Mouse (Mus musculus): ENCODE data around the gene Cfap157.

Gene Cfap157

DNA sequence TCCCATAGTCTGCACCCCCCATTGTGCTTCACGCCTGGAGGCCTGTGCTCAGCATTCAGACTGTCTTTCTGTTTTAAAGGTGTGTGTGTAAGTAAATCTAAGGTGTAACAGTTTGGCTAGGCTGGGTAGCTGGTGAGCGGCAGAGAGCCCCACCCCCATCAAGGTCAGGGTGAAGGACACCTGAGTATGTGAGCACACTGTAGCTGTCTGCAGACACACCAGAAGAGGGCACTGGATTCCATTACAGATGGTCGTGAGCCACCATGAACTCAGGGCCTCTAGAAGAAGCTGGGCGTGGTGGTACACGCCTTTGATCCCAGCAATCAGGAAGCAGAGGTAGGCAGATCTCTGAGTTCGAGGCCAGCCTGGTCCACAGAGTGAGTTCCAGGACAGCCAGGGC is 2.5 kb downstream of the Cfap157 start:
- DNase-seq (ENCODE audit: low spot score in 2 of 2) = no peak

DNA sequence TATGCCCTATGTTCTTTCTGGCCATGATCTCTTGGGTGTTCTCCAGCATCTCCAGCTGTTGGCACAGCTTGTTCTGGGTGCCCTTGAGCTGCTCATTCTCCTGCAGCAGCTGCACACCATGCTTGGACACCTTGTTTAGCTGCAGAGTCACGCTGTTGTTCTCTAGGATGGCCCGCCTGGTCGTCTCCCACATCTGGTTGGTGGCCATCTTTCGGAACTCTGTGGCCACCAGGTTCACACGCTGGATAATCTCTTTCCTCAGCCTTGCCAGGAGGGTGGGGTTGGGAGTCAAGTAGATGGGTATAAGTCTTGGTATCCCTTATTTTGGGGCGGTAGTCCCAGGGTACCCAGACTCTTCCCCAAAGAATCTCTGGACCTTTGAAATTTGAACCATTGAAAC is 4.5 kb downstream of the Cfap157 start:
- DNase-seq (ENCODE audit: low spot score in 2 of 2) = no peak

GRCm38 (mm10) chr2:32779131-32779530 is 5.1 kb downstream of the Cfap157 start:
- peak; percentile 29 to 69 for DNase-seq (ENCODE audit: low spot score in 2 of 2)

DNA sequence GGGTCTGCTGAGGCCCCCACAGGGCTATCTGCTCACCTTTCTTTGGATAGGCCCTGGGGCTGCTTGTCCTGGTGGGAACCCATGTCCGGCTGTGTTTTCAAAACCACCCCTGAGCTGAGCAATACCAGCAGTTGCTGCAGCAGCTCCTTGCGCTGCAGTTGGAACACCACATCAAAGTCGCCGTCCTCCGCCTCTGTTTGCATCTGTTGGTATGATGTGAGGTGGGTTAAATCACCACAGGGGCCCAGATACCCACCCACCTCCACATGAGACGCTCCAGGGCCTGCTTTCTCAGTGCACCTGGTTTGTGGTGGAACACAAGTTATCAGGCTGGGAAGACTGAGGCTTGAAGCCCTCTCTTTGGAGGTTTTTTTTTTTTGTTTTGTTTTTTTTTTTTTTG is 6.1 kb downstream of the Cfap157 start:
- no peak for DNase-seq (ENCODE audit: low spot score in 2 of 2)

DNA sequence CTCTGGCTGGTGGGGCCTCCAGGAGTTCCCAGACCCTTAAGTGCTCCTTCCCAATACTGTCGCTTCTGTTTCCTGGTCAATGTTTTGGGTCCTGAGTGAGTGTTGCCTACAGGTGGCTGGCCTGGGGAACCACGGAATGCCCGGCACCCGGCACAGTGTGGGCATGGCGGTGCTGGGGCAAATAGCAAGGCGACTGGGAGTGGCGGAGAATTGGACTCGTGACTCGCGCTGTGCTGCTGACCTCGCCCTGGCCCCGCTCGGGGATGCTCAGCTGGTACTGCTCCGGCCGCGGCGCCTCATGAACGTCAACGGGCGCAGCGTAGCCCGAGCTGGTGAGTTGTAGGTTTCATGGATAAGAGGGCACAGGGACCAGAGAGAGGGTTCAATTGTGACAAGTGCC is 8.0 kb downstream of the Cfap157 start:
- DNase-seq (ENCODE audit: low spot score in 2 of 2) = peak in 1 of 2 experiments; percentile 45

DNA sequence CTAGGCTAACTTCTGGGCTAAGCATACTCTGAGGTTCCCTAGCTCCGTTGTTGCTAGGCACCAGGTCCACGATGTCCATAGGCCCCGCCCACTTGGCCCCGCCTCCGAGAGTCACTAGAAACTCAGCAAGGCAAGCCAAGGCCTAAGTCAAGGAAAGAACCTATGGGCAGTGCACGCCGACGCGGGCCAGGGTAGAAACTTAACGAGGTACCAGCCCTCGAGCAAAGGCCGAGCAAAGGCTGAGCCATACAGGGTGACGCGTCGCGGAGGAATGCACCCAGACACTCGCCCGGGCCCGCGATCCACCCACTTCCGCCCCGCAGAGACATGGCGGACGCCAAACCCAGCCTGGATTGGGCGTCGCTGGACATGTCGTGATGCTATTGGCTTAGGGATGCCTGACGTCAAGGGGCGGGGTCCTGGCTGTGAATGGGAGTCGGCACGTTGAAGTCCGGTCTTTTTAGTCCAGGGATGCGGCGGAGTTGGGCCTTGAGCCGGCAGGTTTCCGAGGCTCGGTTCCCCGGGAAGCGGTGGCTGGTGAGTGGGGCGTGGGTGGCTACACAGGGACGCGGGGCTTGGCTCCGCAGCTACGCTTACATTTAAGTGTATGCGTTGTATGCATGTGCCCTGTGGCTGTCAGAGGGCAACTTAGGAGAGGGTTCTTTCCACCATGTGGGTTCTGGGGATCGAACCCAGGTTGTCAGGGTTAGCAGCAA is 8.7 kb downstream of the Cfap157 start, which contains the start of the genes Ttc16 and Ptrh1:
Gene Ttc16, minus strand, starts transcription at position 275 of the 716 bp plus-strand sequence.
Gene Ptrh1, plus strand, starts transcription at position 428 of the 716 bp plus-strand sequence.
- peak; percentile 92 to 98 for DNase-seq (ENCODE audit: low spot score in 2 of 2)

DNA sequence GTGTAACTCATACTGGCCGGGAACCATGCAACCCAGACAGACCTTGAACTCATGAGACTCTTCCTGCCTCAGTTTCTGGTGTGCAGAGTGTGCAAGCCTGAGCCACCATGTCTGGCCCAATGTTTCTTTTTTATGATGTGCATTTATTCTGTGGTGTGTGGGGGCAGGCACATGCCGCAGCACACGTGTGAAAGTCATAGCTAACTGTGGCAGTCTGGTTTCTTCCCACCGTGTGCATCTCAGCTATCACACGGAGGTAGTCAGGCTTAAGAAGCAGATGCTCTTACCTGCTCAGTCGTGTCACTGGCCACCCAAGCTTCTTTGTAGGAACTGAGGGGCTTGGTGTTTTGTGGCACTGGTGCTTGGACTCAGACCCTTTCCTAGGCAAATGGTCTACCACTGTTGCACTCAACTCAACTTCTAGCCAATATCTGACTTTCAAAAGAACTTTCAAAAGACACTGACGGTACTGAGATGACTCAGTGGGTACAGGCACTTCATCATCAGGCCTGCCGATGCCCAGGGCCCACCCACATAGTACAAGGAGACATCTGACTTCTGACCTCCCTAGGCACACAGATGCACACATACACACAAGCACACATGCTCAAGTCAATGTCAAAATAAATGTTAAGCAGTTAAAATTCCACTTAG is 11.5 kb downstream of the Cfap157 start:
- no peak for DNase-seq (ENCODE audit: low spot score in 2 of 2)

DNA sequence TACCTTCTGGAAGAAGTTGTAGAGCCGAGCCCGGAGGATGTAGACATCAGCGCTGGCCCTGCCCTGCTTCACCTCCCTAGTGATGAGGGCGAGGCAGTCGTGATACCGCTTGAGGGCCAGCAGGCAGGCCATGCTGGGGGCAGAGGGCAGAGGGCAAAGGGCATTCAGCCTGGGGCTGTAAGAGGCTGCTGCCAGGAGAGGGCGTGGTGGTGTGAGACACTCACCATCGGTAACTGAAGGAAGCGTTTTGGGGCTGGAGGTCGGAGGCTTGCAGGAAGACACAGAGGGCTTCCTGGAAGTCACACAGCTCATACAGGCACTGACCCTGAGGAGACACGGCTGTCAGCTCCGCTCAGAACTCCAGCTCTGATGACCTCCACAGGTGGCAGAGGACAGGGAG is 12.3 kb downstream of the Cfap157 start:
- no peak for DNase-seq (ENCODE audit: low spot score in 2 of 2)

DNA sequence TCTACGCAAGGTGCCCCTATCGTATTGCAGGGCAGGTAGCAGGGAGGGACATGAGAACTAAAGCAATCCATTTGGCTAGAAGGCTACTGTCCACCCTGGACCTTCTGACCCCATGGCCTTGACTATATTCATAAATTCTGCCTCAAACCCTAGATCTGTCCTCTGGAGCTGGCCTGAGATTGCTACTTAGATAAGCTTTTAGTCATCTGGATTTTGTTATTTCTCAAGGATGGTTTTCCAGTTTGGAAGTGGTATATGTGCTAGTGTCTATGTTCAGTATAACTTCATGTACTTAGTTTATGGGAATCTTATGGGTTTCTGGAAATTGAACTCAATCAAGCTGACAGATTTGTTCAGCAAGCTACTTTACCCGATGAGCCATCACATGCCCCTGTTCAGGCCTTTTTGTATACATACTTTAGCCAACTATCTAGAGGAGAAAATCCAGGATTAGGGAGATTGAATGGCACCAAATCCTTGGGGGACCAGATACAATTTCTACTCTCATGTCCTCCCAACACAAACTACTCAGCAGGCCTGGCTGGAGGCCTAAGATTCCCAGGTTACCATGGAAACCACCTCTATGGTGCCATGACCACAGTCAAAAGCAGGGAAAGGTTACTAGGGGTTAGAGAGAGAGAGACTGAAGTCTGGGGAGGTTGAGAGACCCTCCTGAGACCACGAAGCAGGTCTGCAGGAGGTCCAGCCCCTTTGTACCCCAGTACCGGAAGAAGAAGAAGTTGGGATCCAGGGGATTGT is 14.7 kb downstream of the Cfap157 start:
- DNase-seq (ENCODE audit: low spot score in 2 of 2) = no peak

GRCm38 (mm10) chr2:32768661-32769285 is 15.5 kb downstream of the Cfap157 start:
- peak in 1 of 2 experiments; percentile 50 for DNase-seq (ENCODE audit: low spot score in 2 of 2)

- DNase-seq (ENCODE audit: low spot score in 2 of 2) = no peak
These were observed 17.0 kb downstream of the Cfap157 start for GRCm38 (mm10) chr2:32767241-32767640.

DNA sequence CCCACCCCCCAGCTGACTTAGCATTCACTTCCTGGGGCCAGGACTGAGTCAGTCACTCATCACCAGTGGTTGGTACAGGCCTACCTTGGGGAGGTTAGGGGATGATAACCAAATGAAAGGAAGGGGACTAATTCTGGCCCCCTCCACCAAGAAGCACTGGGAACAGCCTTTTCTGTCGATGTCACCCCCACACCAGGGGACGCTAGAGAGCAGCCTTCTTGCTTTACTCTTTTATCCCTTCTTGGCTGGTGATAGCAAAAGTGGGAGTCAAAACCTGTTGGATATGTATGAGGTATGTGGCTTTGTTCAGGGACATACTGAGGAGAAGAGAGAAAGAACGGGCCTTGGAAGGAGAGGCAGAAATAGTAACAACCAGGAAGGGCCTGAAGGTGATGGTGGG is 20.9 kb downstream of the Cfap157 start:
- no peak for DNase-seq (ENCODE audit: low spot score in 2 of 2)

- DNase-seq (ENCODE audit: low spot score in 2 of 2) = no peak
These were observed 22.4 kb downstream of the Cfap157 start for GRCm38 (mm10) chr2:32761859-32762258.

- no peak for DNase-seq (ENCODE audit: low spot score in 2 of 2)
These were observed 22.9 kb downstream of the Cfap157 start for GRCm38 (mm10) chr2:32761361-32761760.

DNA sequence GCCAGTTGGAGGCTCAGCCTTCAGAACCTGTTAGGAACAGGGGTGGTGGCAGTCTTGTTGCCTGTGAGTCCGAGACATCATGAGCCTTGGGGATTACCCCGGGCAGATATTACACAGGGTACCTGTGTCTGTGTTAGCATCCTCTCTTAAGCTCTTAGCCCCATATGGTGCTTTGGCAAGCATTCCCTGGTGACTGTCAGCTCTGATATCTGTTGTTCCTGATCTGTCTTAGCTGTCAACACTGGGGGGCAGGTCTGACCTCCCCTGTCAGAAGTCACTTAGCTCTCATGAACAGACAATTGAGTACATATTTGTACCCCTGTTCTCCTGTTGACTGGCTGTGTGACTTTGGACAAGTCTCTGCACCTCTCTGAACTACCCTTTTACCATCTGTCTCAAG is 25.2 kb downstream of the Cfap157 start:
- DNase-seq (ENCODE audit: low spot score in 2 of 2) = no peak

GRCm38 (mm10) chr2:32758503-32758902 is 25.7 kb downstream of the Cfap157 start:
- DNase-seq (ENCODE audit: low spot score in 2 of 2) = no peak

DNA sequence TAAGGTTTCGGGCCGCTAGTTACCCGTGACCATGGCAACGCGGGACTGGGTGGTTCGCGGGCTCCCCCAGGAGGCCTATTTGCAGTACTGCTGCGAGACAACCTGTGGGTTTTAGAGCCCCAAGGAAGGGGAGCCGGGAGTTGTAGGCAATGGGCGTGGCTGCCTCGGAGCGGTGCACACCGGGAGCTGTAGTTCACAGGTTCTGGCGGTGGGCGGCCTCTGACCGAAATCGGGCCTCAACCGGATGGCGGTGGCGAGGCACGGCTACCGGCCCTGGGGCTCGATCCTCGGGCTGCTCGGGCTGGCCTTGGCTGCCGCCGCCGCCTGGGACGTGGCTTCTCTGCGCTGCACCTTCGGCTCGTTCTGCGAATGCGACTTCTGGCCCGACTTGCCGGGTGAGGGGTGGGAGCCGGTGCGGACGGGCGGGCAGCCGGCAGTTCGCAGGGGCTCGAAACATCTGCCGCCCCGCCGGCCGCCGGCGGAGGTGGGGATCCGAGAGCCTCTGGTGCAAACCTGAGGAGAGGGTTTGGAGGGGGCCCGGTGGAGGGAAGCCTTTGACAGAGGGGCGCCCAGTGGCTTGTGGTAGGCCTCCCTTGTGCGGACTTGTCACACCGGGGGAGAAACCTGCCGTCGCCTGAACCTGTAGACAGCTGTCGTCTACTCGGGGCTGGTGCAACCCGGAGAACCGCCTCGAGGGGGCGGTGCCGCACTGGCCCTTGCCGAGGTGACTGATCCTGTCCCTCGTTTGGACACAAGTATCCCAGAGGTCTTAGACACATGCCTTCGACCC is 27.0 kb downstream of the Cfap157 start, which contains the start of gene Tor2a:
Gene Tor2a, plus strand, starts transcription at position 179 of the 790 bp plus-strand sequence.
- DNase-seq (ENCODE audit: low spot score in 2 of 2) = peak; percentile 88 to 97

DNA sequence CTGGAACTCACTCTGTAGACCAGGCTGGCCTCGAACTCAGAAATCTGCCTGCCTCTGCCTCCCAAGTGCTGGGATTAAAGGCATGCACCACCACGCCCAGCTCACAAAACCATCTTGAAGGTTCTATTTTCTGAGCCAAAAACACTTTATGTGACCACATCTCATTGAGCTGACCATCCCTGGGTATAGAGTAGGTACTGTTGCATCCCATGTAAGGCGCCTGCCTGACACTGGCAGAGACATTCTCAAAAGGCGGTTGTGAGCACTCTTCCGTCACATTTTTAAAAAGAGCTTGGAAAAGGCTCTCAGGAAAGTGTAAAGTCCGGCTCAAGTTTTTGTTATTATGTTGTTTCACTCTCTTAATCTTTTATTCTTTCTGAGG is 27.6 kb downstream of the Cfap157 start:
- DNase-seq (ENCODE audit: low spot score in 2 of 2) = no peak

DNA sequence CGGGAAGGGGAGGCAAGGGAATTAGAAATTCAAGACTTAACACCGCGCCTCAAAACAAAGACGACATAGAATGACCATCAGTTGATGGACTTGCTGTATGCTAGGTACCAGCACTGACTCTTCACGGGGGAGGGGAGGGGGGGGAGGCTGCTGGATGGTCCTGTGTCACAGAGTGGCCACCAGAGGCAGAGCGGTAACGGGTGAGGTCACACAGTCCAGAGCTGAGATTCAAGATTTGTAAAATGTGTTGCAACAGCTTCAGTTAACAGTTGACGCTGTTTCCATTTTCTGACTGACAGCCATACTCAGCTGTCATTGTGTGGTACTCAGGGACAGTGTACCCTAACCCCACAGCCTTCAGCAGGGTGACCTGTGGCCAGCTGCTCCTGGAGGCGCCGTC is 32.0 kb downstream of the Cfap157 start:
- DNase-seq (ENCODE audit: low spot score in 2 of 2) = no peak

- no peak for DNase-seq (ENCODE audit: low spot score in 2 of 2)
These were observed 32.6 kb downstream of the Cfap157 start for GRCm38 (mm10) chr2:32751665-32752033.

Measured in spleen, postnatal 10 days (tissue).